Mouse (Mus musculus) induced T-regulatory cell, adult 2 months (primary cell): ENCODE data around the gene Camk1.

ENCODE experiments used
- DNase-seq: peaks from one replicate; pipeline ENCODE4 v3.0.0-alpha.2; 2012; ENCODE audit warnings: low read depth

Camk1 gene

DNA sequence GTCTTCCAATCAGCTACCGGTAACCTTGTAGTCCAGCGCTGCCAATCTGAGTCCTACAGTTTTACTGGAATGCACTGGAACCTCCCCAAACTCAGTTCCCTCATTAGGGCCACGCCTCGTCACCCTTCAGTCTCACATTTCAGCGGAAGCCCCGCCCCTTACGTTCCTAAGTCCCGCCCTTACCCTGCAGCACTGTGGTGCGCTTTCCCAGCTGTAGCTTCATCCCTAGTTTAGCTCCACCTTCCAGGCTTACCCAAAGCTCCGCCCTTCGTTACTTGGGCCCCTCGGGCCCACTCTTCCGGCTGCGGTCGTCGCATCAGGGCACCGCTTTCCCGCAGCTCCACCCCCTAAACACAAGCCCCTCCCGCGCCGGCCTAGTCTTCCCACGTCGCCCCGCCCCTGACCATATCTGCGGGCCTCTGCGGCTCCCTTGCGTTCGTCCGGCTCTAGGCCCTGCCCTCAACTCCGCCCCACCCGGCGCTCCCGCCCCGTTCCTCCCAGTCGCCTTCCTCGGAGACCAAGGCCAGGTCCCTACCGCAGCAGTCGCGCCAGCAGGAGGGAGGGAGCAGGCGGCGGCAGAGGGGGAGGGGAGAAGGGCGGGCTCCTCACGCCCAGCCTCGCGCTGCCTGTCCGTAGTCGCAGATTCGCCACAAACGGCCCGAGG is 37.3 kb downstream of the Camk1 start:
- DNase-seq: peak; percentile 100

- DNase-seq: peak; percentile 78
Observed at GRCm38 (mm10) chr6:113302258-113302657, 41.5 kb downstream of the Camk1 start.

DNA sequence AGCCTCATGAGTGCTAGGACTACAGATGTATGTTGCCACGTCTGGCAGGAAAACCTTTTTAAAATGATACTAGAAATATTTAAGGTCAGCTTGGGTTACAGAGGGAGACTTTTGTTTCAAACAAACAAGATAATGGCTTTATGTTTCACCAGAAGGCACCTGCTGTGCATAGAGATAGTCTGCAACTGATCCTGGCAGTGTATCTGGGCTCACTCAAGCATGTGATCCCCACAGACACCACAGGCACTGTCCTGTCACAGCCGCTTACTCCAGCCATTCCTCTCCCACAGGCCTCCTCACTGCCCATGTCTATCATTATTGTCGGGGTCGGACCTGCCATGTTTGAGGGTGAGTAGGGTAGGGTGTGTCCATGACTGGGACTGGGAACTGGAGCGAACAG is 42.4 kb downstream of the Camk1 start:
- DNase-seq: no peak

GRCm38 (mm10) chr6:113296639-113297038 is 47.1 kb downstream of the Camk1 start:
- no peak for DNase-seq

DNA sequence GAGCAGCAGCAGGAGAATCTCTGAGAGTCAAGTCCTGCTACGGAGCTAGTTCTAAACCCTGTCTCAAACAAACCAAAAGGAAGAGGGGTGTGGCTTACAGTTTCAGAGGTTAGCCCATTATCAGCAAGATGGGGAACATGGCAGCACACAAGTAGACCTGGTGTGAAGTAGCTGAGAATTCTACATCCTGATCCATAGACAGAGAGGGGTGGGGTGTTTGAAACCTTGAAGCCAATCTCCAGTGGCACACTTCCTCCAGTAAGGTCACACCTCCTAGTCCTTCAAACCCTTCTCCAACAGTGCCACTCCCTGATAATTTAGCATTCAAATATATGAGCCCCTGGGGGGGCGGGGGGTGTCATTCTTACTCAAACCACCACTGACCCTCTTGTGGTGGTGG is 47.7 kb downstream of the Camk1 start:
- no peak for DNase-seq

DNA sequence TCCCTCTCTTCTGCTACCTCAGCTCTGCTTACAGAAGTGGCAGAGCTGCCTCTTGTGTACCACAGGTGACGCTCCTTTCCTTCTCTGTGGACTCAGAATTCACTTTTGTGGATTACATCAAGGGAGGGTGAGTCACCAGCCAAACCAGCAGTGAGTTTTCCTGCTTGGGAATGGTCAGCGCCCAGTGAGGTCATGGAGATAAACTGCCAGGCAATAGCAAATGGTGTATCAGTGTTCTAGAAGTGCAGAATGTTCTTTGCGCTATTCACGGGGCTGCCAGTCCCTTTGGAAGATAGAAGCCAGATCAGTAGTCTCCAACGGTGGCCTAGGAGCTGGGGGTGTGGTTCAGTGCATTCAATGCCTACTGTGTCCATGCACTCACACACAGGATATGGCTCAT is 50.8 kb downstream of the Camk1 start:
- DNase-seq: no peak

DNA sequence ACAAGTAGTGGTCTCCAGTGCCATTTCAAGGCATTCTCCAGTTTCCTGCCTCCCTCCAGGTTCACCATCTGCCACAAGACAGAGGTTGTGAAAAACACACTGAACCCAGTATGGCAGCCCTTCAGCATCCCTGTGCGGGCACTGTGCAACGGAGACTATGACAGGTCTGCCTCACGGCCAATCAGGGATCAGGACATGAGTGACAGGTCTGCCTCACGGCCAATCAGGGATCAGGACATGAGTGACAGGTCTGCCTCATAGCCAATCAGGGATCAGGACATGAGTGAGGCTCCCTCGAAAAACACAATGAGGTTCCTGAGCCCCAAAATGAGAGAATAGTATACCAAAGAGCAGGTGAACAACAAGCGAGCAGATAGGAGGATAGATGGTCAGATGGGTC is 53.4 kb downstream of the Camk1 start:
- no peak for DNase-seq

GRCm38 (mm10) chr6:113289346-113289745 is 54.4 kb downstream of the Camk1 start:
- no peak for DNase-seq

DNA sequence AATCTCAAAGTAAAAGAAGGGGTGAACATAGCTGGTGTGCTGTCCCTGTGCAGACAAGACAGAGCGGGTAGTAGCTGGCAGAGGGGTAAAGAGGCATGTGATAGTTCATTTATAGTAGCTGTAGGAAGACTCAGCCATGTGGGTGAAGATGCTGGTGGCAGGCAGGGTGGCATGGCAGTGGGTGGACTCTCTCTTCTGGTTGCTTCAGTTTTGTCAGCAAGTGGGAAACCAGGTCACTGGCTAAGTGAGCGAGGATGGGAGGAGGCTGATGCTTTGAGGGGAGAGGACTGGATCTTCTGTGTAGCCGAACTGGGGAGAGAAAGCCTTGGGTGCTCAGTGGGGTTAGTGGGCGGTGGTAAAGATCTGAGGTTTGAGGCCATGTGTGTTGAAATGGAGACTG is 56.5 kb downstream of the Camk1 start:
- no peak for DNase-seq

- no peak for DNase-seq
Observed at GRCm38 (mm10) chr6:113286316-113286715, 57.5 kb downstream of the Camk1 start.

DNA sequence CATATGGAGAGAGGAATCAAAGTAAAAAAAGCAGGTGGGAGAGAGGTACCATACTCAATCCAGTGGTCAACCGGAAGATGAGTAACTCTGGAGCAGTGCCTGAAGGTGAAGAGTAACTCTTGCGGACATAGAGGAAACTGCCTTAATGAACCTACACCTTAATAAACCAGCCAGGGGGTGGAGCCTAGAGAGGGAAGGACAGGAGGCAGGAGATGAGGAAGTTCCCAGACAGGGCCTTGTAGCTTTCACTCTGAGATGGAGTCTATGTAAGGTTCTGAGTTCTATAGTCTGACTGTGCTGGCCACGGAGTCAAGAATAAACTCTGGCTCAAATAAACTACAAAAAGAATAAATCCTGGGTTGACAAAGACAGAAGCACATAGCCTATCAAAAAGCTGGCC is 58.9 kb downstream of the Camk1 start:
- no peak for DNase-seq
